Mouse (Mus musculus) R1 (cell line): ENCODE results near the gene Omt2b.
"Not testable (repeated sequence)": the region's sequence is repeated elsewhere in the genome, so short reads cannot be mapped to it uniquely, and the experiment has no call there.

ENCODE experiments used
- DNase-seq: peaks from one replicate; pipeline ENCODE4 v3.0.0-alpha.2; 2018; ENCODE audit warnings: low read depth, low spot score

Gene Omt2b

DNA sequence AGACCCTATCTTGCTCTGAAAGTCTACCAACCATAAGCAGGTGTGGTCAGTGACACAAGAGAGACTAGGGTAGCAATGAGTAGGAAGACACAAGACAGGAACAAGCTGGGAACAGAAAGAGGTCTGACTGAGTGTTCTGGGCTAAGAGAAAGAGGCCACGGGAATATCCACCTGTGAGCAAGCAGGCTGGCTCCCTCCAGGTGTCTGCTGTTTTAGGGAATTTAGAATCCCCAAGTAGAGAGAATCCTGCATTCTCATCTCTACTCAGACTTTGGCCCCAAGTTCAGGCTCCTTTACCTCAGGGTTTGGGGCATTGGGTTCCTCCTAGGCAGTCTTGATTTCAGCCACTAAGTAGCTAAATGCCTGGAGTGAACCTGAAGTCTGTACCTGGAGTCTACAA lies at the start of gene Omt2b:
Gene Omt2b, plus strand, starts transcription at position 301 of the 400 bp plus-strand sequence.
- DNase-seq, result not testable (repeated sequence)

DNA sequence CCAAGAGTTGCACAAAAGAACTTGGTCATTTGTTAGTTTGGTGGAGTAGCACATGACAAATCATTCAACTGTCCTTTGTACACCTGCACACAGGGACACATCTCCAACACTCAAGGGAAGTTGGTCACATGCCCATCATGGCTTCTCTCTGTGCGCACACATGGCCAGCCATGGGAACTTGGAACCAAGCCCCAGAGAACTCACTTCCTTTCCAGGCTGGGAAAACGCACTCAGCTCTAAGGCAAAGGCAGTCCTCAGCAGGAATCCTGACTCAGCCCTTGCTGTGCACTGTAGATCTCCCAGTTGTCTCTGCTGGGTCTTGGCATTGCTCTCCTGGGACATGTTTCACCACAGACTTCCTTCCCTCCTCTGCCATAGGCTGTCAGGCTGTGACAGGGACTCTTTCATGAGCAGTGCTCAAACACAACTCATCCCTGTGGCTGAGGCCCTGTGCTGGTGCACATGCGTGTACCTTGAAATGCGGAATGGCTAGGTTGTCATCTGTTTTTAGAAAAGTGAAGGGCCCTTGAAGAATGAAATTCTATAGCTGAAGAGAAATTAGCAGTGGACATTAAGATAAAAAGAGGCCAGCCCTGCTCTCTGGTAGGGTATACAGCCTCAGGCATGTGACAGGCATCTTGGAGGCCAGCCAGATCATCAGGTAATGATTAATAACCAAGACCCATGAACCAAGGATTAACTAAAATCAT lies 45.2 kb upstream of the Omt2b start:
- not testable (repeated sequence) for DNase-seq

GRCm38 (mm10) chr9:78289063-78289462 lies 38.3 kb upstream of the Omt2b start:
- DNase-seq, result not testable (repeated sequence)

GRCm38 (mm10) chr9:78289723-78290122 lies 37.7 kb upstream of the Omt2b start, which contains the start of gene Gm10639:
Gm10639 (plus strand) TSS chr9:78289923.
- peak; percentile 27 for DNase-seq

DNA sequence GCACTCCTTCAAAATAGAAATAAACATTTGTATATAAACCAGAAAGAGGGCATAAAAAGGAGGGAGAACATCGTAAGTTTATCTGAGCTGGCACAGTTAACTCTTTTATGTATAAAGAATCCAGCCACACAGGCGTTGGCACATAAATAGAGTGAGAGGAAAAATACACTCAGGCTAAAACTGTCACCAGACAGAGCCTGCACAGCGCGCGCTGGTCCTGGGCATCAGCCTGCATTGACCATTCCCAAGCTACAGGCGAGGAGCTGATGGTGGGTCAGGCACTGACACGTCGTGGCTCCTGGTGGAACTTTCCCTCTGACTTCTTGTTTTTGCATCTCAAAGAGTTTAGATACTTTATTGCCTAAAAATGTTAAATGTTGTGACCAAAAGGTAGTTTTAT lies 34.9 kb upstream of the Omt2b start:
- not testable (repeated sequence) for DNase-seq

GRCm38 (mm10) chr9:78293683-78294082 lies 33.7 kb upstream of the Omt2b start:
- DNase-seq, result not testable (repeated sequence)

DNA sequence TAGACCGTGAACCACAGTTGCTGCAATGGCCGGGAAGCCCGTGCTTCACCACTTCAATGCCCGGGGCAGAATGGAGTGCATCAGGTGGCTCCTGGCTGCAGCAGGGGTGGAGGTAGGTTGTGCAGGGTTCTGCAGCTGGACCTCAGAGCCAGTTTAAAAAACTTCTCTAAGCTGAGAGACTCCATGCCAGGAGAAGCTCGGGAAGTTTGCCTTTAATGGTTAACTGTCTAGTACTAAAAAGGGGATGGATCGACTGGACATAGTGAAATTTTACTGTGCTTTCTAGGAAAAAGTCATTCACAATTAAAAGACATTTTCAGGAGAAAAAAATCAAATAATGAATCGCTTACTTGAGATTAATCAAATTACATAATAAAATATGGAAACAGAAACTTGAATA lies 32.6 kb upstream of the Omt2b start:
- not testable (repeated sequence) for DNase-seq

DNA sequence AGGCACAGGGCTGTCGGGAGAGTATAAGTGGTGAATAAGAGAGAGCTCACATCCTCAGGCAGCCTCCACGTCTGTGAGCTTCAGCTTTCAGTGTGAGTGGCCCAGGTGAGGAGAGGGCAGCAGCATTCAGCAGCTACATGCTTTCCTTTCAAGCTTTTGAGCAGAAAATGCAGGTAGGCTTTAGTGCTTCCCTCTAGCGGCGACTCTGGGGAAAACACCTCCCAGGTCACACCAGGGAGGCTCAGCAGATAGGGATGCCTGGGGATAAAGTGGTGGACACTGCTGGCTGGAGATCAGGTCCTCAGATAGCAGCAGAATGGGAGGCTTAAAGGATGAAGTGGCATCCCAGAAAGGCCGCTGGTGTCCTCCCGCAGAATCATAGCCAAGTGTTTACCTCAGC lies 31.3 kb upstream of the Omt2b start:
- peak; percentile 74 for DNase-seq

- no peak for DNase-seq
Observed at GRCm38 (mm10) chr9:78298232-78298631, 29.2 kb upstream of the Omt2b start.

- DNase-seq, result not testable (repeated sequence)
Observed at GRCm38 (mm10) chr9:78299143-78299542, 28.2 kb upstream of the Omt2b start.

GRCm38 (mm10) chr9:78308122-78308521 lies 19.3 kb upstream of the Omt2b start:
- DNase-seq, result not testable (repeated sequence)

- DNase-seq, result no peak
Observed at GRCm38 (mm10) chr9:78314696-78315095, 12.7 kb upstream of the Omt2b start, which contains the start of gene Omt2a. Omt2a (minus strand) TSS chr9:78314796.

DNA sequence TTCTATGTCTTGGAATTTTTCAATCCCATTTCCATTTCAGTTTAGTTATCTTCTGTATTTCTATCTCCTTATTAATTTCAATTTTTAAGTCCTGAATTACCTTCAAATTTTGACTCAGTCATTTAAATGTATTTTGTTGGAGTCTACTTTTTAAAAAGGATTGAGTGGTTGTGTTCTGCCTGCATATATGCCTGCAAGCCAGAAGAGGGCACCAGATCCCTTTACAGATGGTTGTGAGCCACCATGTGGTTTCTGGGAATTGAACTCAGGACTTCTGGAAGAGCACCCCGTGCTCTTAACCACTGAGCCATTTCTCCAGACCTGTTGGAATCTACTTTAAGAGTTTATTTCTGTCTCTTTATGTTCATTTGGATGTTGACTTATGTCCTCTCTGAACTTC lies 7.9 kb upstream of the Omt2b start:
- DNase-seq, result peak; percentile 64

DNA sequence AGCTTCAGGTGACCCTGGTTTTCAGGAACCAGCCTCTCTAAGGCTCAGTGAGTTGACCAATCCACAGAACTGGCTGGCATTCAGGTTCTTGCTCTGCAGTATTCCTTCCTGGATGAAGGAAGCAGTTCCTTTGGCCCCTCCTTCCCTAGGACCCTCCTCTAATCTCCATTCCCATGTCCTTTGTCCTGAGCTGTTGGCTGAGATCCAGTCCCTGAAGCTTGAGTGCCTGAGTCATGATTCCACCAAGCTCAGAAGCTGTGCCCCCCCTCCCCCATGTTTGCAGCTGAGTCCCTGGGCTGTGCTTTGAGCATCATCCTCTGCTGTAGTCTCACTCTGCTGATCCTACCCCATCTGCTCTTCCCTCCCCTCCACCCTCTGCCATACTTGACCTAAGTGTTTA lies 9.7 kb downstream of the Omt2b start:
- DNase-seq, result peak; percentile 13

- DNase-seq, result peak; percentile 72
Observed at GRCm38 (mm10) chr9:78340324-78340723, 12.9 kb downstream of the Omt2b start.

DNA sequence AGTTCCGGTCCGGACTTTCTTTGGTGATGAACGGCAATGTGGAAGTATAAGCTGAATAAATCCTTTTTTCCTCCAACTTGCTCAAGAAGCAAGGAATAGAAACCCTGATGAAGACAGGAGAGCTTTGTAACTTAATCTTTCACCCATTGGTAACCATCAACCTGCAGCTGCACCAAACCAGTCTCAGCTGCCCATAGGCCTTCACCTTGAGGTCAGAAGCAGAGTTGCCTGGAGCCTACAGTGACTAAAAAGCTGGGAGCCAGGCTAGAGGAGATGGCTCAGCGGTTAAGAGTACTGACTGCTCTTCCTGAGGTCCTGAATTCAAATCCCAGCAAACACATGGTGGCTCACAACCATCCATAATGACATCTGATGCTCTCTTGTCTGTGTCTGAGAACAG lies 15.1 kb downstream of the Omt2b start:
- not testable (repeated sequence) for DNase-seq

DNA sequence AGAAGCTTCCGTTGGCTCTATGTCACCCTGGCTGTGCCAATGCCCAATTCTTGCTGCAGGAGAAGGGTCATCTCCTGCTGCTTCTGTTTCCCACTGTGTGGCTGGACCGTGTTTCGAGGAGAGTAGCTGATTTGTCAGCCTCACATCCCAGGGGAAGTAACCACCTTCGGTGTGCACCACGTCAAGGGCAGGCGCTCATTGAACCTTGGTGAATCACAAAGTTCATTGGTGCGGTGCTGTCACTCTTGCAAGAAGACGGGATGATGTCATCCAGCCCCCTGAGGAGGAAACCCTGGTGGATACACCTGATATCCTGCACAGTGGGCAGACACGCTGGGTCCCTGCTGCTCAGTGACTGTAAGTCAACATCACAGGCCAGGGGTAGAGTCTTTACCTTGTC lies 15.7 kb downstream of the Omt2b start:
- peak; percentile 21 for DNase-seq

- not testable (repeated sequence) for DNase-seq
Observed at GRCm38 (mm10) chr9:78345235-78345634, 17.8 kb downstream of the Omt2b start.

DNA sequence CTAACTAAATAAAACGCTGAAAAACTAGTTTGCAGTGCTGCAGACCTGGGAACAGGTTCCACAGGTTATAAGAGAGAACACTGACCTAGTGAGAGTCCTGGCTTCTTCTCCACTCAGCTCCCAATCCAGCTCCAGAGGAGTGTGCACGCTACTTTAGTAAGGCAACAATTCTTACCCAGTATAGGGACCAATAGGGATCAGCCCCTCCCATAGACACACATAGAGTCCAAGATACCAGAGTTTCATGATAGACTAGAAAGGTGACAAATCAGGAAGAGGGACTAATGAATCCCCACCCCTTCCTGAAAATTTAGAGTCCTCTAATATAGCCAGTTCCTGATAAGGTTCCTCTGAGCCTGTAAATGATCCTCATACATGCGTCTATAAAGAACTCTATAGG lies 19.6 kb downstream of the Omt2b start:
- no peak for DNase-seq

GRCm38 (mm10) chr9:78348206-78349004 lies 21.0 kb downstream of the Omt2b start:
- not testable (repeated sequence) for DNase-seq

DNA sequence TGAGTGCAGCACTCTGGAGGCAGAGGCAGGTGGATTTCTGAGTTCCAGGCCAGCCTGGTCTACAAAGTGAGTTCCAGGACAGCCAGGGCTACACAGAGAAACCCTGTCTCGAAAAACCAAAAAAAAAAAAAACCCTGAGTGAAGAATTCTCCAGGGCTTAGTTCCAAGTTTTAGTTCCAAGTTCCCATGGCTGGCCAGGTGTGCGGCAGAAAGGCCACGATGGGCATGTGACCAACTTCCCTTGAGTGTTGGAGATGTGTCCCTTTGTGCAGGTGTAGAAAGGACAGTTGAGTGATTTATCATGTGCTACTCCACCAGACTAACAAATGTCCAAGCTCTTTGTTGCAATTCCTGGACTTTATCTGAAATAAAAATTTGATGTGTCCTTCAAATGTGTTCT lies 21.8 kb downstream of the Omt2b start:
- DNase-seq, result not testable (repeated sequence)

GRCm38 (mm10) chr9:78350007-78350406 lies 22.6 kb downstream of the Omt2b start:
- DNase-seq, result peak; percentile 76
